Mouse (Mus musculus) spleen, postnatal 36 days (tissue): ENCODE data around the gene Srsf2.
A peak's percentile ranks its signal among the peaks of the same experiment; 100 is the strongest.
"Not testable (repeated sequence)": the region's sequence is repeated elsewhere in the genome, so short reads cannot be mapped to it uniquely, and the experiment has no call there.

Experiments used
- DNase-seq, 2 experiments: peaks; one replicate each; pipeline ENCODE4 v3.0.0; 2022; ENCODE audit warnings: low spot score in 2 of 2, mixed read lengths in 1 of 2

Srsf2 gene

GRCm38 (mm10) chr11:116852891-116853511, at the start of gene Srsf2:
Gene Srsf2 (minus strand): TSS chr11:116853094.
- peak; percentile 94 to 97 for DNase-seq

- not testable (repeated sequence) for DNase-seq
Measured at GRCm38 (mm10) chr11:116902588-116902987, 49.7 kb upstream of the Srsf2 start.

GRCm38 (mm10) chr11:116899247-116899646, 46.4 kb upstream of the Srsf2 start:
- DNase-seq: no peak

- DNase-seq: no peak
Measured at GRCm38 (mm10) chr11:116895402-116895801, 42.5 kb upstream of the Srsf2 start.

- no peak for DNase-seq
Measured at GRCm38 (mm10) chr11:116893532-116894442, 40.9 kb upstream of the Srsf2 start.

- no peak for DNase-seq
Measured at GRCm38 (mm10) chr11:116887136-116887535, 34.2 kb upstream of the Srsf2 start.

- DNase-seq: peak; percentile 57 to 67
Measured at GRCm38 (mm10) chr11:116885275-116886151, 32.6 kb upstream of the Srsf2 start.

- no peak for DNase-seq
Measured at GRCm38 (mm10) chr11:116884061-116884460, 31.2 kb upstream of the Srsf2 start.

GRCm38 (mm10) chr11:116882446-116882845, 29.6 kb upstream of the Srsf2 start:
- no peak for DNase-seq

GRCm38 (mm10) chr11:116881440-116881839, 28.5 kb upstream of the Srsf2 start:
- DNase-seq: no peak

- DNase-seq: no peak
Measured at GRCm38 (mm10) chr11:116880839-116881238, 27.9 kb upstream of the Srsf2 start.

- no peak for DNase-seq
Measured at GRCm38 (mm10) chr11:116878454-116878853, 25.6 kb upstream of the Srsf2 start.

GRCm38 (mm10) chr11:116873987-116874386, 21.1 kb upstream of the Srsf2 start:
- DNase-seq: no peak

GRCm38 (mm10) chr11:116871538-116871937, 18.6 kb upstream of the Srsf2 start:
- DNase-seq: no peak

GRCm38 (mm10) chr11:116869641-116870040, 16.7 kb upstream of the Srsf2 start:
- no peak for DNase-seq

GRCm38 (mm10) chr11:116869223-116869622, 16.3 kb upstream of the Srsf2 start:
- DNase-seq: no peak

- DNase-seq: peak; percentile 11 to 19
Measured at GRCm38 (mm10) chr11:116868129-116868528, 15.2 kb upstream of the Srsf2 start.

GRCm38 (mm10) chr11:116865945-116866585, 13.2 kb upstream of the Srsf2 start:
- DNase-seq: no peak

- DNase-seq: no peak
Measured at GRCm38 (mm10) chr11:116864444-116864843, 11.6 kb upstream of the Srsf2 start.

GRCm38 (mm10) chr11:116857183-116857850, 4.4 kb upstream of the Srsf2 start:
- no peak for DNase-seq

- DNase-seq: no peak
Measured at GRCm38 (mm10) chr11:116854279-116854678, 1.4 kb upstream of the Srsf2 start.
